Mouse (Mus musculus) kidney, postnatal 0 days (tissue): ENCODE measurements around the gene Olfr866. TPM values are rescaled to one million over a fixed set of nuclear protein-coding genes. Genes with fewer than 3 reads are reported as not detected.

Experiments used
- ATAC-seq: fragments of 200-750 bp; cut with Nextera tagmentation; replicated peaks from 2 replicates; pipeline ENCODE4 v1.8.0; 2017; ENCODE audit warnings: low read depth, moderate number of reproducible peaks, moderate TSS enrichment, moderate library complexity; ENCODE audit not compliant: low FRiP score
- DNase-seq: peaks from one replicate; pipeline ENCODE4 v3.0.0-alpha.2; 2016; ENCODE audit warnings: low spot score
- H3K27ac ChIP-seq: fragments of 300-500 bp; sonication (generic); 2 replicates; pipeline ENCODE4 v1.5.1; 2014; ENCODE audit warnings: mild to moderate bottlenecking
- H3K27me3 ChIP-seq: fragments of 300-500 bp; sonication (generic); 2 replicates; pipeline ENCODE4 v1.6.1; 2014; ENCODE audit warnings: low read length, mixed read lengths; ENCODE audit not compliant: insufficient read depth
- H3K36me3 ChIP-seq: fragments of 300-500 bp; sonication (generic); 2 replicates; pipeline ENCODE4 v1.6.1; 2014; ENCODE audit warnings: low read length, mixed read lengths; ENCODE audit not compliant: insufficient read depth
- H3K4me1 ChIP-seq: fragments of 300-500 bp; sonication (generic); replicated peaks from 2 replicates; pipeline ENCODE4 v1.6.1; 2014; ENCODE audit warnings: antibody characterized with exemption, low read length, mixed read lengths; ENCODE audit not compliant: insufficient read depth
- H3K4me2 ChIP-seq: fragments of 300-500 bp; sonication (generic); 2 replicates; pipeline ENCODE4 v1.6.1; 2014; ENCODE audit warnings: mild to moderate bottlenecking, low read length, moderate library complexity, mixed read lengths
- H3K4me3 ChIP-seq: fragments of 300-500 bp; sonication (generic); replicated peaks from 2 replicates; pipeline ENCODE4 v1.5.1; 2014; ENCODE audit warnings: low read depth, low read length
- H3K9ac ChIP-seq: fragments of 300-500 bp; sonication (generic); 2 replicates; pipeline ENCODE4 v1.6.1; 2014; ENCODE audit warnings: low read depth, low read length
- H3K9me3 ChIP-seq: fragments of 300-500 bp; sonication (generic); replicated peaks from 2 replicates; pipeline ENCODE4 v1.6.1; 2016; ENCODE audit warnings: low read length, inconsistent platforms, mixed read lengths
- CTCF ChIP-seq: IDR thresholded peaks from 2 replicates; pipeline ENCODE4 v1.5.1; 2016; ENCODE audit warnings: antibody characterized with exemption, low read depth, mild to moderate bottlenecking, moderate library complexity
- whole genome bisulfite sequencing: fragments of 180-500 bp; shearing (Covaris S2); extraction: QIAGEN DNeasy Blood & Tissue Kit; methylation state at CpG from one replicate; pipeline ENCODE4 v1.1.7; 2014; 5-methylcytosine and 5-hydroxymethylcytosine counted together
- microRNA-seq: library from miRNA; unstranded; fragments of <30 nt; microRNA quantifications from one replicate; pipeline ENCODE4, GENCODE M21; 2016
- polyA plus RNA-seq: library from polyadenylated mRNA; unstranded; fragments of >200 nt; fragmentation: Nextera tagmentation; extraction: Ambion mirVana; gene quantifications from 2 replicates; pipeline ENCODE4 v1.2.1, GENCODE M21; 2015

The Olfr866 gene
- polyA plus RNA-seq, result not detected in 2 replicates

- Histone ChIP-seq H3K27ac (no peak within 1 kb of the TSS), H3K36me3 (no peaks in the 10 kb centered on the region), H3K9me3 (no peaks in the 10 kb centered on the region), H3K4me3 (no peak within 1 kb of the TSS), H3K4me1 (no peaks in the 10 kb centered on the region), H3K9ac (no peak within 1 kb of the TSS), H3K4me2 (no peak within 1 kb of the TSS), H3K27me3 (no peaks in the 10 kb centered on the region)
- DNase-seq (no peak), ATAC-seq (no peak)
- 83% methylated on average over 2 of the region's 2 CpGs for WGBS
- no peak for TF ChIP-seq CTCF
These were observed at the start of gene Olfr866 for GRCm38 (mm10) chr9:20027935-20028334. Gene Olfr866 (minus strand): TSS chr9:20028035.

GRCm38 (mm10) chr9:20073523-20074177, 45.8 kb upstream of the Olfr866 start:
- Histone ChIP-seq H3K27ac (no peak overlapping the region), H3K9me3 (no peaks in the 10 kb centered on the region), H3K9ac (no peak overlapping the region), H3K4me1 (no peaks in the 10 kb centered on the region), H3K36me3 (no peaks in the 10 kb centered on the region), H3K4me3 (no peak overlapping the region), H3K4me2 (no peak overlapping the region), H3K27me3 (no peaks in the 10 kb centered on the region)
- DNase-seq (no peak), ATAC-seq (no peak)
- 63% methylated on average over 7 of the region's 7 CpGs for WGBS
- TF ChIP-seq CTCF, result no peak

- Histone ChIP-seq H3K4me2 (no peak overlapping the region), H3K36me3 (no peaks in the 10 kb centered on the region), H3K4me3 (no peak overlapping the region), H3K9me3 (no peaks in the 10 kb centered on the region), H3K27me3 (no peaks in the 10 kb centered on the region), H3K27ac (no peak overlapping the region), H3K9ac (no peak overlapping the region), H3K4me1 (no peaks in the 10 kb centered on the region)
- 90% methylated on average over 1 of the region's 1 CpGs for WGBS
- ATAC-seq (no peak), DNase-seq (no peak)
- TF ChIP-seq CTCF, result no peak
These were observed 43.5 kb upstream of the Olfr866 start for GRCm38 (mm10) chr9:20071291-20071690.

- no peak overlapping the region for H3K9ac ChIP-seq
- DNase-seq (no peak), ATAC-seq (no peak)
- 75% methylated on average over 3 of the region's 3 CpGs for WGBS
- TF ChIP-seq CTCF, result no peak
- H3K4me2 ChIP-seq, result no peak overlapping the region
- H3K36me3 ChIP-seq, result no peaks in the 10 kb centered on the region
- H3K27me3 ChIP-seq, result no peaks in the 10 kb centered on the region
- H3K9me3 ChIP-seq, result no peaks in the 10 kb centered on the region
- no peaks in the 10 kb centered on the region for H3K4me1 ChIP-seq
- no peak overlapping the region for H3K27ac ChIP-seq
- H3K4me3 ChIP-seq, result no peak overlapping the region
These were observed 42.4 kb upstream of the Olfr866 start for GRCm38 (mm10) chr9:20070236-20070635.

- Histone ChIP-seq H3K4me2 (no peak within 1 kb of the TSS), H3K4me1 (no peaks in the 10 kb centered on the region), H3K9ac (no peak within 1 kb of the TSS), H3K4me3 (no peak within 1 kb of the TSS), H3K9me3 (no peaks in the 10 kb centered on the region), H3K27me3 (no peaks in the 10 kb centered on the region), H3K36me3 (no peaks in the 10 kb centered on the region), H3K27ac (no peak within 1 kb of the TSS)
- TF ChIP-seq CTCF, result no peak
- WGBS, result 73% methylated on average over 1 of the region's 1 CpGs
- DNase-seq (no peak), ATAC-seq (no peak)
These were observed 29.6 kb upstream of the Olfr866 start, which contains the start of gene Olfr867 for GRCm38 (mm10) chr9:20057462-20057861. Gene Olfr867 (minus strand): TSS chr9:20057562.

- H3K36me3 ChIP-seq, result no peaks in the 10 kb centered on the region
- H3K9me3 ChIP-seq, result no peaks in the 10 kb centered on the region
- ATAC-seq (no peak), DNase-seq (no peak)
- H3K9ac ChIP-seq, result no peak overlapping the region
- H3K27ac ChIP-seq, result no peak overlapping the region
- H3K27me3 ChIP-seq, result no peaks in the 10 kb centered on the region
- no peaks in the 10 kb centered on the region for H3K4me1 ChIP-seq
- no peak for TF ChIP-seq CTCF
- WGBS, result 70% methylated on average over 3 of the region's 3 CpGs
- H3K4me2 ChIP-seq, result no peak overlapping the region
- no peak overlapping the region for H3K4me3 ChIP-seq
These were observed 20.1 kb upstream of the Olfr866 start for GRCm38 (mm10) chr9:20047964-20048363.

Small RNA genes within 50 kb of the gene (microRNA-seq; reads per million reads assigned to microRNA genes)
- not detected for gene Gm26231
- not detected for gene Gm44395

Other genes starting within 250 kb of the Olfr866 start
- not detected in 2 replicates for gene Olfr58, start 247.8 kb downstream of the Olfr866 start, polyA plus RNA-seq
- gene Olfr859, start 223.1 kb downstream of the Olfr866 start, polyA plus RNA-seq, result not detected in 2 replicates
- not detected in 2 replicates for gene Olfr860, start 178.3 kb downstream of the Olfr866 start, polyA plus RNA-seq
- gene Olfr862, start 140.0 kb downstream of the Olfr866 start, polyA plus RNA-seq, result not detected in 2 replicates
- 0.32 and 0.37 TPM in 2 replicates for gene Olfr77, start 111.2 kb downstream of the Olfr866 start, polyA plus RNA-seq
- not detected in 2 replicates for gene Olfr867, start 29.5 kb upstream of the Olfr866 start, polyA plus RNA-seq
- not detected in 2 replicates for gene Olfr868, start 70.6 kb upstream of the Olfr866 start, polyA plus RNA-seq
- gene Olfr869, start 101.0 kb upstream of the Olfr866 start, polyA plus RNA-seq, result not detected in 2 replicates
- not detected in 2 replicates for gene Olfr870, start 146.0 kb upstream of the Olfr866 start, polyA plus RNA-seq
- not detected in 2 replicates for gene Olfr871, start 184.2 kb upstream of the Olfr866 start, polyA plus RNA-seq
- gene Olfr872, start 209.1 kb upstream of the Olfr866 start, polyA plus RNA-seq, result not detected in 2 replicates